Mouse (Mus musculus): ENCODE data around the gene Zfp606. TPM values are rescaled to one million over a fixed set of nuclear protein-coding genes. Genes with fewer than 3 reads are reported as not detected.

Zfp606 gene
- polyA plus RNA-seq (2015; fragmentation: Nextera tagmentation; extraction: Ambion mirVana): 9.7 and 10.1 TPM in 2 replicates

DNA sequence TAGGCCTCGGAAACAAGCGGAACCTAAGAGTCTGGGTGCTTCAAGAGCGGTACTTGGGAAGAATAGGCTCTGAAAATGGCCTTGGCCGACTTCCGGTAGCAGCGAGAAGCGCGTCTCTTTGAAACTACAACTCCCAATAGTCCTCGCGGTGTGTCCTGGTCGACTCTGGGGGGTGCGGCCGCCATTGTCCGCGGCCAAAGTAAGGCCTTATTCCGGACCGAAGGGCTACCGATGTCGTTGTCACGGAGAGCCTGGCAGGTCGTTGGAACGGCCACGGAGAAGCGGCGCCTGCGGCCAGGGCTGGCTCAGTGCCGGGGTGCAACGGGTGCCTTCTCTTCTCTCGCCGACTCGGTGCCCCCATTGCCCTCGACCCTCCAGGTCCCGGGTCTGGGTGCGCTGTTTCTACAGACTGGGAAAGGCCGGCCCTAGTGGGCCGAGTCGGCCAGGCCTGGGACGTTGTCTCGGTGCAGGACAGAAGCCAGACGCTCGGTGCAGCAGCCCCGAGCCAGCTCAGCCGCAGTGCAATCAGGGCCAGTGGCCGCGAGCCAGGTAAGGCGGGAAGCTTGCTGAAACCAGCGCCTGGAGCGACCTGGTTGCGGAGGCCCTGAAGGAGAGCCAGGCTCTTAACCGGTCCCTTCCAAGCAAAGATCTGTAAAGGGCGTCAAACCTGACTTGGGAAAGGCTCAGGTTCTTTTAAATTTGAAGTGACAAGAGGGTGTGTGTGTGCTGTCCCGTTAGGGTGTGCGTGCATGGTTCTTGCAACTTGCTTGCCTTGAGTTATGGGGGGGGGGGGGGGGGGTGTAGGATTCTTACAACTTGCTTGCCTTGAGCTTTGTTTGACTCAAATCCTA, at the start of gene Zfp606:
Gene Zfp606, plus strand, starts transcription at position 136 of the 851 bp plus-strand sequence.
- peak within 1 kb of the TSS; percentile 89 for H3K27ac ChIP-seq (ENCODE audit: low read length)
- 0 out of 2 replicates have a peak, but pooled peaks cover 4% of the 10 kb centered on the region for H3K4me1 ChIP-seq (ENCODE audit: insufficient read depth, low read depth, low read length)
- H3K27me3 ChIP-seq (replicated peaks; ENCODE audit: insufficient read depth, low read length): no peaks in the 10 kb centered on the region
- peaks cover 2% of the 10 kb centered on the region; the same call in 1 of the 2 replicates for H3K9me3 ChIP-seq (ENCODE audit: low read length)
- peak within 1 kb of the TSS; percentile 98 for H3K4me3 ChIP-seq (ENCODE audit: low read depth, low read length)
- H3K4me2 ChIP-seq (replicated peaks; ENCODE audit: low read depth, low read length): peak within 1 kb of the TSS; percentile 65
- DNase-seq (ENCODE audit: low spot score) (peak; percentile 97), ATAC-seq (peak; percentile 100)
- no peak for TF ChIP-seq EP300 (IDR thresholded peaks at IDR 0.05)
- TF ChIP-seq CTCF (IDR thresholded peaks at IDR 0.05): peak; percentile 22
- H3K9ac ChIP-seq (replicated peaks; ENCODE audit: low read depth): peak within 1 kb of the TSS; percentile 97
- 2% methylated on average over 52 of the region's 53 CpGs for WGBS
- peaks cover 24% of the 10 kb centered on the region for H3K36me3 ChIP-seq (ENCODE audit: insufficient read depth, low read length)

- Histone ChIP-seq H3K27me3 (replicated peaks; ENCODE audit: insufficient read depth, low read length) (no peaks in the 10 kb centered on the region), H3K9me3 (ENCODE audit: low read length) (peaks cover 2% of the 10 kb centered on the region; the same call in 1 of the 2 replicates), H3K4me3 (ENCODE audit: low read depth, low read length) (peak overlapping the region; percentile 98), H3K4me2 (replicated peaks; ENCODE audit: low read depth, low read length) (peak overlapping the region; percentile 65), H3K9ac (replicated peaks; ENCODE audit: low read depth) (peak overlapping the region; percentile 97), H3K4me1 (ENCODE audit: insufficient read depth, low read depth, low read length) (0 out of 2 replicates have a peak, but pooled peaks cover 4% of the 10 kb centered on the region), H3K27ac (ENCODE audit: low read length) (peak overlapping the region; percentile 89; the same call in 1 of the 2 replicates), H3K36me3 (ENCODE audit: insufficient read depth, low read length) (peaks cover 30% of the 10 kb centered on the region)
- TF ChIP-seq CTCF (IDR thresholded peaks at IDR 0.05) (no peak), EP300 (IDR thresholded peaks at IDR 0.05) (no peak)
- ATAC-seq (no peak), DNase-seq (ENCODE audit: low spot score) (no peak)
- 2% methylated on average over 7 of the region's 8 CpGs for WGBS
Measured at GRCm38 (mm10) chr7:12479009-12479346, 885 bp downstream of the Zfp606 start.

DNA sequence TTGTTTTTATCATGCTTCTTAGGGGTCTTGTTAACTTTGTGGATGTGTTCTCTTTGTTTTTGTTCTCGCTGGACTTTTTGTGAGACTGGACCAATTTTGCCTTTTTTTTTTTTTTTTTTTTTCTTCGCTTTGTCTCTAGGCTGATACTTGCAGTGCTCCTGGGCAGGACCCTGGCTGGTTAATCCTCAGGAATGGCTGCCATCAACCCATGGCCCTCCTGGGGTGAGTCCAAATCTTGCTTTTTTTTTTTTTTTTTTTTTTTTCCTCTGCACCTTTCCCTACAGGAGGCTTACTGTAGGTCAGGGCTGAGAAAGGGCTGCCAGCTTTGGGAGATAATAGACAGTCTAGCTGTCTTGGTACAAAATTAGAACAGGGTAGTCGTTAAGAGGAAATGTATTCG, 1.4 kb downstream of the Zfp606 start:
- DNase-seq (ENCODE audit: low spot score) (no peak), ATAC-seq (no peak)
- Histone ChIP-seq H3K4me2 (replicated peaks; ENCODE audit: low read depth, low read length) (peak overlapping the region; percentile 65), H3K36me3 (ENCODE audit: insufficient read depth, low read length) (peaks cover 35% of the 10 kb centered on the region), H3K9ac (replicated peaks; ENCODE audit: low read depth) (no peak overlapping the region), H3K4me3 (ENCODE audit: low read depth, low read length) (0 out of 2 replicates have a peak overlapping the region, but pooled peaks have one; percentile 98), H3K27me3 (replicated peaks; ENCODE audit: insufficient read depth, low read length) (no peaks in the 10 kb centered on the region), H3K9me3 (ENCODE audit: low read length) (peaks cover 2% of the 10 kb centered on the region; the same call in 1 of the 2 replicates), H3K27ac (ENCODE audit: low read length) (no peak overlapping the region), H3K4me1 (ENCODE audit: insufficient read depth, low read depth, low read length) (0 out of 2 replicates have a peak, but pooled peaks cover 4% of the 10 kb centered on the region)
- 64% methylated on average over 4 of the region's 4 CpGs for WGBS
- TF ChIP-seq CTCF (IDR thresholded peaks at IDR 0.05) (no peak), EP300 (IDR thresholded peaks at IDR 0.05) (no peak)

GRCm38 (mm10) chr7:12483771-12484170, 5.7 kb downstream of the Zfp606 start:
- TF ChIP-seq EP300 (IDR thresholded peaks at IDR 0.05): no peak
- TF ChIP-seq CTCF (IDR thresholded peaks at IDR 0.05): no peak
- no peak for ATAC-seq
- Histone ChIP-seq H3K4me2 (replicated peaks; ENCODE audit: low read depth, low read length) (no peak overlapping the region), H3K4me3 (ENCODE audit: low read depth, low read length) (no peak overlapping the region), H3K9me3 (ENCODE audit: low read length) (peaks cover 7% of the 10 kb centered on the region; the same call in 1 of the 2 replicates), H3K27ac (ENCODE audit: low read length) (no peak overlapping the region), H3K27me3 (replicated peaks; ENCODE audit: insufficient read depth, low read length) (no peaks in the 10 kb centered on the region), H3K4me1 (ENCODE audit: insufficient read depth, low read depth, low read length) (0 out of 2 replicates have a peak, but pooled peaks cover 4% of the 10 kb centered on the region), H3K9ac (replicated peaks; ENCODE audit: low read depth) (no peak overlapping the region), H3K36me3 (ENCODE audit: insufficient read depth, low read length) (peaks cover 61% of the 10 kb centered on the region)
- WGBS: 93% methylated on average over 6 of the region's 6 CpGs
- DNase-seq (ENCODE audit: low spot score): no peak

DNA sequence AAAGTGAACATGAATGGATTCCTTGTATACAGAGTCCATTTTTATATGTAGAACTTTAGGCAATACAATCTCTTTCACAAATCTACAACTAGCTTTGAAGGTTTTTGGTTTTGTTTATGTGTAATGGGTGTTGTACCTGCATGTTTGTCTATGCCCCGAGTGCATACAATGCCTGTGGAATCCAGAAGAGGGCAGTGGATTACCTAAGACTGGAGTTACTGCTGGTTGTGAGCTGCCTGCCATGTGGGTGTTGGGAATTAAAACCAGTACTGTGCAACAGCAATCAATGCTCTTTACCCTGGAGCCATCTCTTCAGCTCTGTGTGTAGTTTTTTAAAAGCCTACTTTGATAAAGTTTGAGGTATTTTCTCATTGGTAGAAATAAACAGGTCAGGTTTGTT, 7.9 kb downstream of the Zfp606 start:
- H3K4me2 ChIP-seq (replicated peaks; ENCODE audit: low read depth, low read length): no peak overlapping the region
- H3K4me3 ChIP-seq (ENCODE audit: low read depth, low read length): no peak overlapping the region
- no peaks in the 10 kb centered on the region for H3K27me3 ChIP-seq (replicated peaks; ENCODE audit: insufficient read depth, low read length)
- no peak for ATAC-seq
- DNase-seq (ENCODE audit: low spot score): no peak
- no peaks in the 10 kb centered on the region for H3K4me1 ChIP-seq (ENCODE audit: insufficient read depth, low read depth, low read length)
- no peak overlapping the region for H3K27ac ChIP-seq (ENCODE audit: low read length)
- peaks cover 20% of the 10 kb centered on the region for H3K9me3 ChIP-seq (ENCODE audit: low read length)
- no peak overlapping the region for H3K9ac ChIP-seq (replicated peaks; ENCODE audit: low read depth)
- 93% methylated on average over 1 of the region's 1 CpGs for WGBS
- peaks cover 78% of the 10 kb centered on the region for H3K36me3 ChIP-seq (ENCODE audit: insufficient read depth, low read length)
- TF ChIP-seq EP300 (IDR thresholded peaks at IDR 0.05): no peak
- no peak for TF ChIP-seq CTCF (IDR thresholded peaks at IDR 0.05)

DNA sequence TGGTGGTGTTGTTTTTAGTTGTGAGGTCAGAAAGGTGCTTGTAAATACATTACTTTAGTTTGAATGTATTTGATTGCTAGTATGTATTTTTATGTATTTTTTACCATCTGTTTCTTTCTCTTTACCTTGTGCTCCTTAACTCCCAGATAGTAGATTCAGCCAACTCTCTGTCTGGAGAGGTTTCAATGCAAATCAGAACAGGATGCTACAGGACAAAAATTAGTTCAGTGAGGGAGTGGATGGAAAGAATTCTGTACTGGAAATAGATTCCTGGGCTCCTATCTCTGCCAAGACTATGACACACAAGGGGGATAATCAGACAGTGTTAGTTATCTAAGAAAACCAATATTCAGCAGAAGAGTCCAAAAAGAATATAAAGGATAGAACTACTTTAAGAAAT, 8.6 kb downstream of the Zfp606 start:
- Histone ChIP-seq H3K4me1 (ENCODE audit: insufficient read depth, low read depth, low read length) (no peaks in the 10 kb centered on the region), H3K9me3 (ENCODE audit: low read length) (peaks cover 25% of the 10 kb centered on the region), H3K36me3 (ENCODE audit: insufficient read depth, low read length) (peaks cover 78% of the 10 kb centered on the region), H3K4me2 (replicated peaks; ENCODE audit: low read depth, low read length) (no peak overlapping the region), H3K27ac (ENCODE audit: low read length) (no peak overlapping the region), H3K27me3 (replicated peaks; ENCODE audit: insufficient read depth, low read length) (no peaks in the 10 kb centered on the region), H3K4me3 (ENCODE audit: low read depth, low read length) (no peak overlapping the region), H3K9ac (replicated peaks; ENCODE audit: low read depth) (no peak overlapping the region)
- TF ChIP-seq EP300 (IDR thresholded peaks at IDR 0.05) (no peak), CTCF (IDR thresholded peaks at IDR 0.05) (no peak)
- ATAC-seq (no peak), DNase-seq (ENCODE audit: low spot score) (no peak)

Data from lung, postnatal 0 days (tissue).